ENCODE assay signal across 19 mouse cellular contexts in genomic region chr9:99388856-99389255, GRCm38 (mm10). TPM values are rescaled to one million over a fixed set of nuclear protein-coding genes. Genes with fewer than 3 reads are reported as not detected.
DNase-seq lines count a peak whose midpoint lies in the region; ATAC-seq lines count a peak whose summit lies in the region.
"Had no signal": no experiment of that assay in that cellular context is flagged by ENCODE, and none has a peak within 500 bp of the region (broad histone marks: within the 10 kb centered on the region; RNA-seq: fewer than 3 reads in every experiment).

No protein-coding gene starts in this region.

- no peaks in the 10 kb centered on the region for H3K9me3 ChIP-seq in hindbrain, embryonic 16.5 days (ENCODE audit: control insufficient read depth, low read length)
- H3K9me3 ChIP-seq in hindbrain, embryonic 10.5 days = no peaks in the 10 kb centered on the region
- no peaks in the 10 kb centered on the region for H3K9me3 ChIP-seq in neural tube, embryonic 15.5 days (replicated peaks)
- H3K9me3 ChIP-seq: heart, embryonic 15.5 days; hindbrain, embryonic 12.5 days; liver, embryonic 15.5 days had no signal

- peaks cover 19% of the 10 kb centered on the region for H3K36me3 ChIP-seq in hindbrain, embryonic 16.5 days (ENCODE audit: control insufficient read depth, insufficient read depth, low read length)
- H3K36me3 ChIP-seq in hindbrain, embryonic 10.5 days = peaks cover 29% of the 10 kb centered on the region
- H3K36me3 ChIP-seq in neural tube, embryonic 15.5 days = peaks cover 39% of the 10 kb centered on the region
- H3K36me3 ChIP-seq: liver, embryonic 15.5 days had no signal

- no peak for ATAC-seq in hindbrain, embryonic 16.5 days
- no peak for ATAC-seq in neural tube, embryonic 15.5 days (ENCODE audit: low FRiP score)

- H3K4me2 ChIP-seq in hindbrain, embryonic 16.5 days (ENCODE audit: low read length) = no peak overlapping the region
- no peak overlapping the region for H3K4me2 ChIP-seq in neural tube, embryonic 15.5 days
- H3K4me2 ChIP-seq: heart, embryonic 15.5 days; hindbrain, embryonic 12.5 days; liver, embryonic 15.5 days had no signal

- 0 out of 2 replicates have a peak, but pooled peaks cover 2% of the 10 kb centered on the region for H3K4me1 ChIP-seq in hindbrain, embryonic 16.5 days (ENCODE audit: control insufficient read depth, insufficient read depth, low read depth, low read length)
- peaks cover 9% of the 10 kb centered on the region for H3K4me1 ChIP-seq in hindbrain, embryonic 10.5 days (replicated peaks)
- peaks cover 10% of the 10 kb centered on the region; the same call in 1 of the 2 replicates for H3K4me1 ChIP-seq in neural tube, embryonic 15.5 days
- H3K4me1 ChIP-seq: heart, embryonic 15.5 days; hindbrain, embryonic 12.5 days had no signal

- no peak overlapping the region for H3K4me3 ChIP-seq in hindbrain, embryonic 16.5 days (ENCODE audit: low read length)
- no peak overlapping the region for H3K4me3 ChIP-seq in hindbrain, embryonic 10.5 days
- no peak overlapping the region for H3K4me3 ChIP-seq in neural tube, embryonic 15.5 days (replicated peaks)
- H3K4me3 ChIP-seq: erythroblast, embryonic 14.5 days; heart, embryonic 15.5 days; hindbrain, embryonic 12.5 days; liver, embryonic 15.5 days had no signal

- 76% methylated on average over 9 of the region's 9 CpGs for WGBS in hindbrain, embryonic 16.5 days
- WGBS in hindbrain, embryonic 10.5 days = 90% methylated on average over 9 of the region's 9 CpGs
- WGBS in neural tube, embryonic 15.5 days = 75% methylated on average over 9 of the region's 9 CpGs

- no peaks in the 10 kb centered on the region for H3K27me3 ChIP-seq in hindbrain, embryonic 16.5 days (replicated peaks; ENCODE audit: control insufficient read depth, insufficient read depth, low read length)
- no peaks in the 10 kb centered on the region for H3K27me3 ChIP-seq in hindbrain, embryonic 10.5 days (ENCODE audit: insufficient read depth, poor library complexity, severe bottlenecking)
- no peaks in the 10 kb centered on the region for H3K27me3 ChIP-seq in neural tube, embryonic 15.5 days (replicated peaks)
- H3K27me3 ChIP-seq: heart, embryonic 15.5 days; hindbrain, embryonic 12.5 days; liver, embryonic 15.5 days had no signal

- H3K27ac ChIP-seq in hindbrain, embryonic 16.5 days (ENCODE audit: low read depth, low read length) = peak overlapping the region; percentile 59; the same call in 1 of the 2 replicates
- H3K27ac ChIP-seq in hindbrain, embryonic 10.5 days = no peak overlapping the region
- H3K27ac ChIP-seq in neural tube, embryonic 15.5 days (replicated peaks) = peak overlapping the region; percentile 78
- H3K27ac ChIP-seq: heart, embryonic 15.5 days; hindbrain, embryonic 12.5 days; liver, embryonic 15.5 days had no signal

- DNase-seq in hindbrain, embryonic 10.5 days (ENCODE audit: low spot score) = no peak
- DNase-seq in neural tube, embryonic 10.5 days (ENCODE audit: extremely low spot score, low spot score) = no peak
- peak; percentile 89 for DNase-seq in adrenal gland, adult 2 months
- peak; percentile 92 for DNase-seq in fibroblast of lung, adult 2 months (ENCODE audit: low read depth)
- no peak for DNase-seq in kidney, postnatal 4 days
- no peak for DNase-seq in retina, postnatal 1 day
- DNase-seq: embryo, embryonic 11 days; heart, adult 11 months; kidney, adult 2 months; kidney, postnatal 36 days; lung, postnatal 36 days; right cerebral cortex, postnatal 25 days; thymus, postnatal 25 days had no signal

- H3K9ac ChIP-seq in hindbrain, embryonic 16.5 days (ENCODE audit: low read depth, low read length) = no peak overlapping the region
- no peak overlapping the region for H3K9ac ChIP-seq in neural tube, embryonic 15.5 days (replicated peaks)
- H3K9ac ChIP-seq: heart, embryonic 15.5 days; hindbrain, embryonic 12.5 days; liver, embryonic 15.5 days had no signal

RNA-seq across cellular contexts. Expression of gene Esyt3, which starts 30.5 kb away (rescaled TPM):
- 0.76 and 0.93 TPM in 2 replicates for polyA plus RNA-seq in hindbrain, embryonic 16.5 days (2015; fragmentation: Nextera tagmentation; extraction: Ambion mirVana)
- 0.34 and 0.37 TPM in 2 replicates for polyA plus RNA-seq in hindbrain, embryonic 10.5 days (2016; fragmentation: Nextera tagmentation; extraction: Ambion mirVana)
- 0.60 and 0.64 TPM in 2 replicates for polyA plus RNA-seq in neural tube, embryonic 15.5 days (2015; fragmentation: Nextera tagmentation; extraction: Ambion mirVana)
- total RNA-seq in adrenal gland, adult 2 months (2021) = under 1 TPM; 0.29 to 0.90 TPM
- 0.30 and 0.50 TPM in 2 replicates for polyA plus RNA-seq in adrenal gland, adult 2 months (2012; rRNA removed)
- polyA plus RNA-seq: erythroblast, embryonic 14.5 days had no signal

RNA-seq across cellular contexts. Expression of gene Mras, which starts 48.3 kb away (rescaled TPM):
- polyA plus RNA-seq in hindbrain, embryonic 16.5 days (2015; fragmentation: Nextera tagmentation; extraction: Ambion mirVana) = 53.1 and 53.4 TPM in 2 replicates
- 10.9 and 16.0 TPM in 2 replicates for polyA plus RNA-seq in hindbrain, embryonic 10.5 days (2016; fragmentation: Nextera tagmentation; extraction: Ambion mirVana)
- 42.0 and 50.9 TPM in 2 replicates for polyA plus RNA-seq in neural tube, embryonic 15.5 days (2015; fragmentation: Nextera tagmentation; extraction: Ambion mirVana)
- 10 to 100 TPM; 61.0 to 61.1 TPM for total RNA-seq in adrenal gland, adult 2 months (2021)
- polyA plus RNA-seq in adrenal gland, adult 2 months (2012; rRNA removed) = 31.4 and 33.1 TPM in 2 replicates
- polyA plus RNA-seq: erythroblast, embryonic 14.5 days had no signal

Comparison
In these comparisons a context has a peak if more than half of its experiments do, and no peak if none do; other contexts are left out.
1. DNase-seq: peak in adrenal gland, adult 2 months (single experiment) and fibroblast of lung, adult 2 months (single experiment); none in hindbrain, embryonic 10.5 days (single experiment), neural tube, embryonic 10.5 days (single experiment), kidney, postnatal 4 days (0 of 2) and retina, postnatal 1 day (single experiment).